Mouse (Mus musculus) retina, postnatal 7 days (tissue): ENCODE measurements around the gene Alg1.

Source experiments
- DNase-seq: peaks from one replicate; pipeline ENCODE4 v3.0.0-alpha.2; 2012; ENCODE audit warnings: low read depth, low spot score

Alg1 gene

GRCm38 (mm10) chr16:5242355-5242754 is 8.9 kb downstream of the Alg1 start:
- no peak for DNase-seq

DNA sequence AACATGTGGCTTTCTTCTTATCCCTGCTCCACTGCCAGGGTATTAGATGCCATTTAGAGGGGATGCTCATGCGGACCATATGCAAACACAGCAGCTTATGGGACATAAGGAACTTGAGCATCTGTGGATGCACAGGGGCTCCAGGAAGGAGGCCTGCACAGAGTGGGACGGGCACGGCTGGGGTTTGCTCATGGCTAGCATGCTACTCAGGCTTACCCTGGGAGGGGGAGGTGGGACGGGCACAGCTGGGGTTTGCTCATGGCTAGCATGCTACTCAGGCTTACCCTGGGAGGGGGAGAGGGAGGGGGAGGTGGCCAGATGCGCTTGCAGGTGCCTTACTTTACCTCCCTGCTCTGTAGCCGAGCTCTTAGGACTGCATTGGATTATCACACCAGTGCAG is 9.5 kb downstream of the Alg1 start:
- DNase-seq: no peak

GRCm38 (mm10) chr16:5244411-5244810 is 11.0 kb downstream of the Alg1 start:
- DNase-seq: no peak

GRCm38 (mm10) chr16:5250891-5251290 is 17.5 kb downstream of the Alg1 start:
- DNase-seq: no peak

DNA sequence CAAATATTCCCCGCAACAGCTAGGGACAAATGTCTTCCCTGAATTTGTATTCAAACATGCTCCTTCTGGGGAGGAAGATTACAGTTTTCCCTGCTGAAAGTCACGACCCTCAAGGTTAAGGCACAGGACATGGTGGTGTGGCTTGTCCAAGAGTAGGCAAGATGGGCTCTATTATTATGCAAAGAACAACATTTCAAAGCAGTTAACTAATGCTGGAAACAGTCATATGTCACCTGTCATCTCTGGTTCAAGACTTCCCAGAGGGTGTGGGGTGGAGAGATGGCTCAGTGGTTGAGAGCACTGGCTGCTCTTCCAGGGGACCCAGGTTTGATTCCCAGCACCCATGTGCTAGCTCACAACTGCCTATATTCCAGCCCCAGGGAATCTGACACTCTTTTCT is 18.8 kb downstream of the Alg1 start:
- DNase-seq: no peak

GRCm38 (mm10) chr16:5254346-5255025 is 21.1 kb downstream of the Alg1 start:
- DNase-seq: peak; percentile 43

DNA sequence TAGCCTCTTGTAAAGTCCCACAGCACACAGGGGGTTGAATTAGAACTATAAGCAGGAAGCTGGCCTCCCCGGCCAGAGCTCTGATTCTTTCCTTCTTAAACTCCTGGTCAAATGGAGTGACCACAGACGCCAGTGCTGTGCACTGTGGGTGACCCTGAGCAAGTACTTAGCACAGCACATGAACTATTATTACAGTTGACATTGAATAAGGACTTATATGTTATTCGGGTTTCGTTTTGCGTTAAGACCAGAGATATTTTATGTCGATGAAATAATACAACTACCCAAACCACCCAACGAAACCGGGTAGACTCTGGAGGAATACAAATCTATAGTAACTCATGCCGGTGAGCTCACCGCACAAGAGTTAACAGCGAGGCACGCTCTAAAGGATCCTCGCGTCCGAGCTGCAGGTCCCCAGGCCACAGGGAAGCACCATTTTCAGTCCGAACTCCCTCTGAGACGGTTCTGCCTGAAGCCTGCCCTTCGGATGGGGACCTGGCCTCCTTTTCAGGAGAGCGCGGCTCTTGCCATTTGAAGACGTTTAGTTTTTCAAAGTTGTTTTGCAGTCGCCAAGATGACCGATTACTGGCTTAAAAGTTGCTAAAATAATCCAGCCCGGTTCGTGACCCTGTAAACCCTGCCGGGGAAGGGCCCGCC is 21.8 kb downstream of the Alg1 start:
- DNase-seq: no peak

GRCm38 (mm10) chr16:5255779-5256496 is 22.5 kb downstream of the Alg1 start, which contains the start of gene Eef2kmt:
Gene Eef2kmt (minus strand): TSS chr16:5255983.
- DNase-seq: peak; percentile 95

DNA sequence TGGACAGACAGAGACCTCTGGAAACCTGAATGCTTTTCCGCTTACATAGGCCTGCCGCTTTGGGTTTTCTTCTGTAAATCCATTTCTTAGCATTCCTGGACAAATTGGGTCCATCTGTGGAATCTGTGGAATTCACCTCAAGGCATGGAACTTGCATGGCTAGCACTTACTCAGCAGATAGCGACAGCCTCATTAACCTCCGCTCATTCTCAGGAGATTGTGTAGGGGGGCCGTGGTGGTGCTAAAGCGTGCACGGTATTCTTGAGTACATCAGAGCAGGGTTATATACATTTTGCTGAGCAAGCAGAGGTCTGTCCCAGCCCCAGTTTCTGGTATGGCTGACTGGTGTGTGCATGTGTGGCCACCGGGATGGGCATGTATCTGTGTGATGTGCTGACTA is 29.7 kb downstream of the Alg1 start:
- no peak for DNase-seq

GRCm38 (mm10) chr16:5263926-5264325 is 30.5 kb downstream of the Alg1 start:
- no peak for DNase-seq

DNA sequence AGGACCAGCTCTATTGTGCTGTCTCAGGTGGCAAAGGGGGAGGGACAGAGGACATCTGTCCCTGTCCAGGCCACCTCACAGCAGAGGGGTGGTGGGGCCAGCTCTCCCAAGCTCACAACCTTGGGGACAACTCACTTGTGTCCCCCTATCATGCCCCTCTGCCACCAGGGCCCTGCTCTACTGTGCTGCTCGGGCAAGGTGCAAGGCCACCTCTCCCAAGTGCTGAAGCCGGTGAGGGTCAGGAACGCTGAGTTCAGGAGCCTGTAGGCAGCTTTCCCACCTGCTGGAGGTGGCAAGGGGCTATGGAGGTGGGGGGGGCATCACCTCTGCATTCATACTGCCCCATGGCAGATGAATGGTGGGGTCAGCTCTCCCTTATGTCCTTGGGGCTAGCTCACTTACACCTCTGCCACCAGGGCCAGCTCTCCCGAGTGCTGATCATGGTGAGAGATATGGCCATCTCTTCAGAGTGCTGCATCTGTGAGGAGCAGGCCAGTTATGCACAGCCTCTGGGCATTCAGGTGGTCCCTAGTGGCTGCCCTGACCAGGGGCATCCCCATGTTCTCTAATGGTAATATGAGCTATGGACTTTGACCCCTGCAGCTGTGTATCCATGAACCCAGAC is 38.1 kb downstream of the Alg1 start:
- no peak for DNase-seq

DNA sequence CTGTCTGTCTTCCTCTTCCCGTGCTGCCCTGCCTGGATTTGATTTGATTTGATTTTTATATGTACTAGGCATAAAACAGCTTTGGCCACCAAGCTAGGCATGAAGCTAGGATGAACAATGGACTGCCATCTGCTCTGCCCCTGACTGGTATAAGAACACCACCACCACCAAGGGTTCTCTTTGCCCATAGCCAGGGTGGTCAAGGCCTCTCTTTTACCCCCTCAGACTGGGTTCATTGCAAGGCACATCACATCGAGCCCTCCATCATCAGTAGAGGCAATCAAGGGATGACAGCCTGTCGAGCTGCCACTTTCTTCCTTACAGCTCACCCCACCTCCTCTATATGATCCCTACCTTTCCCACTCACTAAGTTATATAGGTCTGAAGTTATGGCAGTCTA is 39.0 kb downstream of the Alg1 start:
- DNase-seq: no peak

DNA sequence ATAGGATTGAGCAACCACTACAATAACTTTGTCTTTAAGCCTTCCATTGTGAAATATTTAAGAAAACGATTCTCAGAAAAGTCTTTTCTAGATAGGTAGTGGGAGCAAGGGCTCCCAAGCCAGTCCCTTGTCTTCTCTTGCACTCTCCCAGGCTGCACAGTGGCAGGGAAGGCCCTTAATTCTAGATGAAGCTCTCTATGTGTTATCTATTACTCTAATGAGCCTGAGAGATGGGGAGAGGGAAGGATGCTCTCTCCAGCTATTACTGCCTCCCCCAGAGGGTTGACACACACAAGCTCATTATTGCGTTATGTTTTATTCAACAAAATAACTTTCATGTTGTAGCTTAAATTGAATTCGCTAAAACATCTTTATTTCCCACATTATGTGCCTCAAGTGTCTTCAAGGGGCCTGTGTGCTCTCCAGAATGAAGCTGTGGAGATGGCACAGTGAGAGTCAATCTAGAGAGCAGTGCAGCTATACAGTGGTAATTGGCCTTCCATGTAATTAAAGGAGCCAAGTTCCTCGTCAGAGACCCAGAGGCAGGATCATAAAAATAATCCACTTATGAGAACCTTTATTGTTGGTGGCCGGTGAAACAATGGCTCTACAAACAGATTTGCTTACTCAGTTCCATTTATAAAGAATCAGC is 46.3 kb downstream of the Alg1 start:
- no peak for DNase-seq

GRCm38 (mm10) chr16:5282686-5283085 is 49.3 kb downstream of the Alg1 start:
- DNase-seq: no peak

- no peak for DNase-seq
These were observed 52.0 kb downstream of the Alg1 start for GRCm38 (mm10) chr16:5285376-5285775.
